Mouse (Mus musculus) retina, embryonic 14.5 days (tissue): Measurements from ENCODE around the gene Cyb561d2.
"Not testable (repeated sequence)": the region's sequence is repeated elsewhere in the genome, so short reads cannot be mapped to it uniquely, and the experiment has no call there.

Experiments
- DNase-seq: peaks from one replicate; pipeline ENCODE4 v3.0.0-alpha.2; 2015; ENCODE audit warnings: low spot score

Cyb561d2 gene

DNA sequence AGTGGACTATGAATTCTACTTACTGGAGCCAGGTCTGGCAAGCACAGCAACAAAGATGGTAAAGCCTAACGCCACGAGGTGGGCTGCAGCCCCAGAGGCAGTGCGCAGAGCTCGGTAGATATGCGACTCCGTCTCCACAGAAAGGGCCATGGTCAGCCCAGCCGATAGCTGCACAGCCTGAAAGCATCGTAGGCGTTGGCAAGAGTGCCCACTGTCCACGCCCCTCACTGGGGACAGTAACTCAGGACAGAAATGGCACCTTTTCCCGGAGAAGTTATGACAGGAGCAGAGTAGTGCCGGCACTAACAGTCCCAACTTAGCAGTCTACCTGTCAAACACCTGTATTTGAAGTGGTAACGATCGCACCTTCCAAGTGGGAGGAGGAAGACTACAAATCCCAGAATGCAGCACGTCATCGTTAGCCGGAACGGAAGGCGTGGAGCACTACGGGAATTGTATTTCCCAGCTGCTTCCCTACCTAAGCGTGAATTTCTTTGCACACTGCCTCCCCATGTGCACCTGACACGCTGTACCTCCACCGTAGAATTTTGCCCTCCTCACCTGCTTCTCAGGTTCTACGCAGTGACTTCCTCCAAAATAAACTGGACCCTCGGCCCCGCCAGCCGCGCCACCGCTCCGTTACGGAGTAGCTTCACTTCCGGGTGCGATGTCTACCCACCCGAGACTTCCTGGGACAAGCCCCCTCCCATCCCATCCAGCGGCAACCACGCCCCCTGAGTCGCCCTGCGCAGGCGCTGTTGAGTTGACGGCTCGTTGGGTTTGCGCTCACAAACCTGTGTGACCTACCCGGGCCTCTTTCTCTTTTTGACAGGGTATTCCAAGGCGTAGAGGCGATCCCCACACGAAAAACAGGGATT is at the start of gene Cyb561d2, which contains the start of gene Nprl2:
Gene Cyb561d2, minus strand, starts transcription at position 720 of the 878 bp plus-strand sequence.
Gene Nprl2, plus strand, starts transcription at position 753 of the 878 bp plus-strand sequence.
- DNase-seq: peak; percentile 95

DNA sequence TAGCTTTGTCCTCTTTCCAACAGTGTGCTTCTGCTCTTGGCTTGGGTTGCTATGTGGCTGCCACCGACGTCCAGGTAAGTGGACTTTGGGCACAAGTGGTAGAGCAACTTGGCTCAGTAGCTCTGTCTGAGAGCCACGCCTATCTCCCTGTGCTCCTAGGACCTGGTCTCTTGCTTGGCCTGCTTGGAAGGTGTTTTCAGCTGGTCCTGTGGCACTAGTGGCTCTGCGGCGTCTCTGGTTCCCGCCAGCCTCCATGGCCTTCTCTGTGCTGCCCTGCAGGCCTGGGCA is 48.7 kb upstream of the Cyb561d2 start:
- no peak for DNase-seq

DNA sequence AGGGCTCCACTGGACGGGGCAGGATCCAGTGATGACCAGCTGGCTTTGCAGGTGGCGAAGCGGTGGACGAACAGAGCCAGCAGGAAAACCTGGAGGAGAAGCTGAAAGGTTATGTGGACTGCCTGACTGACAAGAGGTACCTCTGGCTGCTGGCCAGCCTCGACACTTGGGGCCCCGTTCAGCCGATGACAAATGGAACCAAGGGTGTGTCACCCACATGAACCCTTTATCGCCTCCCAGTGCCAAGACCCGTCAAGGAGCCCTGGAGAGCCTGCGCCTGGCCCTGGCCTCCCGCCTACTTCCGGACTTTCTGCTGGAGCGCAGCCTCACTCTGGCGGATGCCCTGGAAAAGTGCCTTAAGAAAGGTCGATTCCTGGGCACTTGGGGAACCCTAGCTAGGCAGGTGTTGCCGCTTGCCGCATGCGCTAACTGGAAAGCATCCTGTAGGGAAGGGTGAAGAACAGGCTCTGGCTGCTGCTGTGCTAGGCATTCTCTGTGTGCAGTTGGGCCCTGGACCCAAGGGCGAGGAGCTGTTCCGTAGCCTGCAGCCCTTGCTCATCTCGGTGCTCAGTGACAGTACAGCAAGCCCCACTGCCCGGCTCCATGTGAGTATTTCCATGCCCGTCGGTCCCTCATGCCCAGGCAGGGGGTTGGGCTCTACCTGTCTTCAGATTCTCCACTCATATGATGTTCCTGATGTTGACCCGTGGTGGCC is 48.2 kb upstream of the Cyb561d2 start:
- no peak for DNase-seq

DNA sequence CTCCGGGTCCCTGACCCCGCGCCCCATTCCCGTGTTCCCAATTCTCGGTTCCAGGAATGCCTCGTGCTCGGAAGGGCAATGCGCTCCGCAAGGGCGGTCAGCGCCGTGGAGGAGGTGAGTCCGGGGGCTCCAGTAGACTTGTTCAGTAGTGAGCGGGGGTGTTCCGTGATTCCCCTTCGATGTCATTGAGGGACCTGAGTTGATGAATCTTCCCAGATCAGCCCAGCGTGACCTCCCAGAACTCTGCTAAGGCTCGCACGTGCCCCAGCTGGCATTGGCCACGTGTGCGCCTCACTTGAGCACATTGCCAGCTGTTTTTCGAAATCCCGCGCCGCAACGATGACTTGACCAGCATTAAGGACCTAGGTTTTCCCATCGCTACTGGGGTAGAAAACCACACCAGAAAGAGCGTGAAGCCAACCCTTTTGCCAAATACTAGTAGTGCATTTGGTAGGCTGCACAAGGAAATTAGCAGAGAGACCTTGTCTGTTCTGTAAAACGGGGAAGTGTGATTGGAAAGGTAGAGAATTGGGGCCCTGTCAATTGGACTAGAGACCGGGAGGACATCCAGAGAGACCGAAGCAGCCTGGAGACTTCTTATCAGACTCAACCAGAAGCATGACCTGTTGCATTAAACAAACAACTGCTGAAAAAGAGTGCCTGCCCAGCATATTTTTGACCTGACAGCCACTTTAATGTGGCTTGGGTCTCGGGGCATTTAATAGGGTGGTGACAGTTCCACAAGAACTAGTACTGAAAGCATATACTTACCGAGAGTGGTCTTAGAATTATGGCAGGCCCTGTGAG is 46.0 kb upstream of the Cyb561d2 start:
- DNase-seq: peak; percentile 62

DNA sequence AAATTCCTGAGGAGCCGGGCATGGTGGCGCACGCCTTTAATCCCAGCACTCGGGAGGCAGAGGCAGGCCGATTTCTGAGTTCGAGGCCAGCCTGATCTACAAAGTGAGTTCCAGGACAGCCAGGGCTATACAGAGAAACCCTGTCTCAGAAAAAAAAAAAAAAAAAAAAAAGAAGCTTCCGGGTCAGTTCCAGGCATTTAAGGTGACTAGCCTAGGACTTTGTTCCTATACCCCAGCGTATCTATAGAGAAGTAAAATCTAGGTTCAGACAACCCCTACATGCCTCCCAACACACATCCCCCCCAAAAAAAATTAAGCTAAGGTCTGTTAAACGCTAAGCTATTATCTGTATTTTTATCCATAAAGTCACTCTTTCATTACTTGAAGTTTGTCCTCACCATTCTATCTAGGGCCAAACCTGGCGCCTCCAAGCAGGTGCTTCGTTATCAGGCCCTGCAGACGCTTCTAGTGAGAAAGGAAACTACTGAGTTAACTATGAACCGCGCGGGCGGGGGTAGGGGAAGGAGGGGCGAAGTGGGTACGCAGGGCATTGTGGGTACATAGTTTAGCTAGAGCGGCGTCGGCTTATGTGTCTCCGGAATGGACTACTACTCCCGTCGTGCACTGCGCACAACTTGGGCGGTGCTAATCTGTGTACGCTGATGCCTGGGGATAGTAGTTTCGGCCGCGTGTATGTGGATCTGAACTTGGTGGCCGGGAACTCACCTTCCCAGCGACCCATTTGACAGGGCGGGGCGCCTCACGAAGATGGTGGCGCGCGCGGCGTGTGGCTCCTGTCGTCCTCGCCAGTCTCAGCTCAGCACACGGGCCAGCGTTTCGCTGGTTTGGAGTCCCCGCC is 45.2 kb upstream of the Cyb561d2 start, which contains the start of gene Ifrd2:
Gene Ifrd2, plus strand, starts transcription at position 669 of the 859 bp plus-strand sequence.
- DNase-seq: peak; percentile 98

DNA sequence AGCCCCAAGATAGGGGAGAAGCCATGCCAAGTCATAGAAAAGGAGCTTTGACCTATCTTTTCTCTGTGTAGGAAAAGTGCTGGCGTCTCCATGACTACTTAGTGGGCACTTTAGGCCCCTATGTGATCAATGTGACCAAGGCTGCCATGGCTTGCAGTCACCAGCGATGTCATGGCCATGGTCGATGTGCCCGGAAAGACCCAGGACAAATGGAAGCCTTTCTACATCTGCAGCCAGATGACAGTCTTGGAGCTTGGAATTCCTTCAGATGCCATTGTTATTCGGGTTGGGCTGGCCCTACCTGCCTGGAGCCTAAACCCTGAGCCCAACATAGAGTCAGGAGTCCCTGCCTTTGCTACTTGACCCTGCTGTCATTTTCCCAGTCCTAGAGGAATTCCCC is 44.5 kb upstream of the Cyb561d2 start:
- DNase-seq: no peak

DNA sequence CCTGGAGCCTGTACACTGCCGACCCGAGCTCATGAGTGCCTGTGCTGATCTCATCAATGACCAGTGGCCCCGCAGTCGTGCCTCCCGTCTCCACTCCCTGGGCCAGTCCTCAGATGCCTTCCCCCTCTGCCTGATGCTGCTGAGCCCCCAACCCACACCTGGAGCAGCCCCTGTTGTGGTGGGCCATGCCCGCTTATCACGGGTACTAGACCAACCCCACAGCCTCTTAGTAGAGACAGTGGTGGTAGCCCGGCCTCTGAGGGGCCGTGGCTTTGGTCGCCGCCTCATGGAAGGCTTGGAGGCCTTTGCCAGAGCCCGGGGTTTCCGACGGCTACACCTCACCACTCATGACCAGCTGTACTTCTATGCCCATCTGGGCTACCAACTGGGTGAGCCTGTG is 41.2 kb upstream of the Cyb561d2 start:
- no peak for DNase-seq

DNA sequence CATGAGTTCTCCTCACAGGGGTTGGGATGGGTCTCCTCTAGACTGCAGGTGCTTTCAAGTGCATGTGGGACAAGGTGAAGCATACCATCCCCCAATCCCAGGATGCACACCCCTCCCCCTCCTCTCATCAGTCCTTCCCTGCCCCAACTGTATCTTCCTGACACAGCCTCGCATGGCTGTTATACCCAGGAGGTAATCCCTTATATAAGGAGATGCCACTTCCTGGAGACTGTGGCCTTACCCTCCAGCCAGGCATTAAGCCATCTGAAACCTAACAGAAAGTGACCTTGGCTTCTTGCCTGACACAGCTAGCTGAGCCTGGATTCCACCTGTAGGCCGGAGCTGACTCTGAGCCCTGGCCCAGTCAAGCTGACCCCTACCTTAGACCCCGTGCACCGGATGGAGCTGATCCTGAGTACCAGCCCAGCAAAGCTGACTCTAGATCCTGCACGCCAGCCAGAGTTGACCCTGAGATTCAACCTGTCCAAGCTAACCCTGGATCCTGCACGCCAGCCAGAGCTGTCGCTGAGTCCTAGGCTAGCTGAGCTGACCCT is 40.6 kb upstream of the Cyb561d2 start:
- no peak for DNase-seq

DNA sequence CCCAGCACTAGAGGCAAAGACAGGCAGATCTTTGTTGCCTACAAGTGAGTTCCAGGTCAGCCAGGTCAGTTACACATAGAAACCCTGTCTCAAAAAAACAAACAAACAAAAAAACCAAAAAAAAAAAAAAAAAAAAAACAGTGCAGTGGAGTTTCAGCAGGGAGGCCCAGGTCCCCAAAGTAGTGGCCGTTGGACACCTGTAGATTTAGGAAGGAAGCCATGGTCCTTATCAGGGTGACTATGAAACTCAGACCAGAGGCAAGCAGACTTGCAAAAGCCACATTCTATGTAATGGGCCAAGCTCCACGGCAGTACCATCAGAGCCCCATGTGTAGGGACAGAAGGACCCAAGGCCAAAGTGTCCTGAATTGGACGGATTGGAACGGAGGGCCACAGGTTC is 39.6 kb upstream of the Cyb561d2 start:
- DNase-seq: no peak

DNA sequence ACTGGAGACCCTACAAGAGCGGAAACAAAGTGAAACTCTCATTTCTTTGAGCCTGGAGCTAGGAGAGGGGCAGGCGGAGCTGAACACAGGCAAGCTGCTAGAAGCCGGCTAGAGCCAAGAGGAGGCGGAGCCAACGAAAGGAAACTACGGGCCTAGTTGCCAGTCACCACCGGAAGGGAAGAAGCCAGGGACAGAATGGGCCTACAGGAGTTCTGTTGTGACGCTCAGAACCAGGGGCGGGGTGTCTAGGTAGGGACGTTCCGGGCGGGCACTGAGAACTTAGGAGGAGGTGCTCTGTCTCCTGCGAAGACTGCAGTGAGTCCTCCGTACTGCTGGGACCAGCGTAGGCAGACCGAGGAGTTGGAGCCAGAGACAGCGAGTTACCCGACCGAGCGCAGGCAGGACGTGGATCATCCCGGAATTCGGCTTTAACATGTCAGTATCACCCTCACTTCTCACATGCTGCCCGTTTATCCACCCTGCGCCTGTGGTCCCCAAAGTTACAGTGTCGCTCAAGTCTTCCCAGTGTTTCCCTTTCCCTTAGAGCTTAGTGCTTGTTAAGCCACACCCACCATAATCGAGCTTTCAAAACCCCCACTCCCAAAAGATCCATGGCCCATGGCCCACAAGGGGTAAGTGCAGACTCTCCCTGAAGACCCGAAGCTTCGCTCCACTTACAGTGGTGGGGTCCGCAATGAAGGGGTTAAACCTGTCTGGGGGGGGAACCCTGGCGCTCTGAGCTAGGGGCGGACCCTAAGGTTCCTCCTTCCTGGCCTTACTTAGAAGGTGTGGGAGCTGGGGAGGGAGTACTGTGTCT is 38.7 kb upstream of the Cyb561d2 start, which contains the start of gene Hyal3:
Gene Hyal3, plus strand, starts transcription at position 318 of the 817 bp plus-strand sequence.
- peak; percentile 76 for DNase-seq

DNA sequence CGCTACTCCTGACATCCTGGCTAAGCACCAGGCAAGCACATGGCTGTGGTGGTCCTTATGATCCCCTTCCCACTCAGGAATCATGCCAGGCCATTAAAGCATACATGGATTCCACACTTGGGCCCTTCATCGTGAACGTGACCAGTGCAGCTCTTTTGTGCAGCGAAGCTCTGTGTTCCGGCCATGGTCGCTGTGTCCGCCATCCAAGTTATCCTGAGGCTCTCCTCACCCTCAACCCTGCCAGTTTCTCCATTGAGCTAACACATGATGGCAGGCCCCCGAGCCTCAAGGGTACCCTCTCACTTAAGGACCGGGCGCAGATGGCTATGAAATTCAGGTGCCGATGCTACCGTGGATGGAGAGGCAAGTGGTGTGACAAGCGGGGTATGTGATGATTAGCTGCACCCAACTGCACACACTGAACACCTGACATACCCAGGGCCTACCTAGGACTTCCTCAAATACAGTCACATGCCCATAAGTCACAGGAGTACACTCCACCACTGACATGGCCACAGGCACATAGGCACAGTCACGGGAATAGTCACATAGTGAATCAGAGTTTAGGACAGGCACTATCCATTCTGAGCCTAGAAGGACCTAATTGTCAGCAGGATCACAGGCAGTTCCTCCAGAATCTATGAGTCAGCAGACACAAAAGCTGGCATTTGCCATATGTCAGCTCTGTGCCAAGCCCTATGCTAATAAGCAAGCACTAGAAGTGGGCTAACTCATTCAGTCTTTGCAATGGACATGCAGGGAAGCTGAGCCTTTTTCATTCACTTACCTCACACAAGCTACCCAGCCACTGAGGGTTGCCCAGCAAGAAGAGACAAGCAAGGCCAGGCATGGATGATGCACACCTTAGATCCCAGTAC is 37.3 kb upstream of the Cyb561d2 start:
- no peak for DNase-seq

DNA sequence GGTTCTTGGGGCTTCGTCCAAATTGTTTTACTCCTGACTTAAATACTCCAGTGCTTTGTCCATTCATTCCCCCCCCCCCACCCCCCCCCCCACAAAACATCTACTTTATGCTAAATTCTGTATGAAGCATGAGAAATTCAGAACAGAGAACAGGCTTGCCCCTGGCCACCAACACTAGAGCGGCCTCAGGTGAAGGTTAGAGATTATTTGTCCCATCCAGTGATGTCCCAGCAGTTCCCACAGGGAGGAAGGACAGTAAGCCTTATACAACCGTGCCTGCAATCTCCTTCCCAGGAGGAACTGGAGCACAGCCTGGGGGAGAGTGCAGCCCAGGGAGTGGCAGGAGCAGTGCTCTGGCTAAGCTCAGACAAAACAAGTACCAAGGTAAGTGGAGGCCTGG is 36.6 kb upstream of the Cyb561d2 start, which contains the start of gene Naa80:
Gene Naa80, plus strand, starts transcription at position 301 of the 400 bp plus-strand sequence.
- DNase-seq: no peak

DNA sequence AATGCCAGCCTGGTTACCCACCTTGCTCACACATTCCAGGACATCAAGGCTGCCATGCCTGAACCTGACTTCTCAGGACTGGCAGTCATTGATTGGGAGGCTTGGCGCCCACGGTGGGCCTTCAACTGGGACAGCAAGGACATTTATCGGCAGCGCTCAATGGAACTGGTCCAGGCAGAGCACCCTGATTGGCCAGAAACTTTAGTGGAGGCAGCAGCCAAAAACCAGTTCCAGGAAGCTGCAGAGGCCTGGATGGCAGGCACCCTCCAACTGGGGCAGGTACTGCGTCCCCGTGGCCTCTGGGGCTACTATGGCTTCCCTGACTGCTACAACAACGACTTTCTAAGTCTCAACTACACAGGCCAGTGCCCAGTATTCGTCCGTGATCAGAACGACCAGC is 35.9 kb upstream of the Cyb561d2 start:
- no peak for DNase-seq

DNA sequence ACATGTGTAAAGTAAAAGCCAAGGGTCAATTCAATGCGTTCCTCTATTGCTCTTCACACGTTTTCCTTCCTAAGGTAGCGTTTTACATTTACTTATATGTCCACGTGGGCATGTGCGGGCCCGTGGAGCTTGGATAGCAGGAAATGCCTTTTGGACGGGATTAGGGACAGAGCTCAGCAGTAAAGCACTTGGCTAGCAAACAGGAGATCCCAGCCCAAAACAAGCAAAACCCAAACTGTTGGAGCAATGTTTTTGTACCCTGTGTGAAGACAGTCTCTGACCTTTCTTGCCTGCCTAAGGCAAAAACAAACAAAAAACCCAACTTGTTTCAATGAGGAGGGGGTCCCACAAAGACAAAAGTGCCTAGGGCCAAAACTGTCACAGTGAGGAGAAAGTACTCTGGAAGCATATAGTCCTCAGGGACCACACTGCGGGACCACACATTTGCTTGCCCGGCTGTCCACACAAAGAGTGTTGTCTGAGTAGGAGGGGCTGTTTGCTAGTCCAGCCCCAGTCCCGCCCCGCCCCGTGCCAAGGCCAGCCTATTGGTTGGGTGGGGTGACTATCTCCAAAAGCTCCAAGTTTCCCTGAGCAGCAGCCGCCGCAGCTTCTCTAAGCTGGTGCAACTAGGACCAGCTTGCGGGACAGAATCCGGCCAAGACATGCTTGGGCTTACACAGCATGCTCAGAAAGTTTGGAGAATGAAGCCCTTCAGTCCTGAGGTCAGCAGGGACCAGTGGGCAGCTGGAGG is 34.5 kb upstream of the Cyb561d2 start, which contains the start of gene Hyal1:
Gene Hyal1, plus strand, starts transcription at position 571 of the 751 bp plus-strand sequence.
- DNase-seq: peak; percentile 82

DNA sequence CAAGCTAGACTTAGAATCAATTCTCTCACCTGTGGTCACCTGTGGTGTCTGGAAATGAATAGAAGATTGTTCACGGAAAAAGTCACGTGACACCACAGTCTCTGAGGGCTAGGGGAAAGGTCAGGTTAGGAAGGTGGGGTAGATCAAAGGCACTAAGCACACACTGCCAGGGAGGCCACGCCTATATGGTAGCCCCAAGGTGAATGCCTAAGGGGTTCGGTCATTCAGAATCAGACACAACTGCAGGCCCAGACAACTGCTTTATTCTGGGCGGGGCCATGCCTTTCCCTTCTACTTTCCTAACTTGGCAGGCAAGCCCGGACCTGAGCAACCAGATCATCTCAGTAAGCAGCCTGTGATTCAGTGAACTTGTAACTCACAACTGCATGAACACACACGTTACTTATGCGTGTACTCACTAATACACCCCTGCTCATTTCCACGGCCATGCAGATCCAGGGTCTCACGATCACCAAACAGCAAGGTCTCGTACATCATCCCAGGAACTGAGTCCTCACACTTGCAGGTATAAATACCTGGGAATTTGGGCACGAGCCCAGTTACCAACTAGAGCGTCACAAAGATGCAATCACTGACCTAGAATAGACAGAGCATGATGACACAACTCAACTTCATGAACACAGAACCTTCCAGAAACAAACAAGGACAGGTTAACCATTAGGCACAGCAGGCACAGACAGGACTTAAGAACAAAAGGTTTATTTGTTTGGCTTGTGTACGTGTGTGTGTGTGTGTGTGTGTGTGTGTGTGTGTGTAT is 33.8 kb upstream of the Cyb561d2 start:
- no peak for DNase-seq

DNA sequence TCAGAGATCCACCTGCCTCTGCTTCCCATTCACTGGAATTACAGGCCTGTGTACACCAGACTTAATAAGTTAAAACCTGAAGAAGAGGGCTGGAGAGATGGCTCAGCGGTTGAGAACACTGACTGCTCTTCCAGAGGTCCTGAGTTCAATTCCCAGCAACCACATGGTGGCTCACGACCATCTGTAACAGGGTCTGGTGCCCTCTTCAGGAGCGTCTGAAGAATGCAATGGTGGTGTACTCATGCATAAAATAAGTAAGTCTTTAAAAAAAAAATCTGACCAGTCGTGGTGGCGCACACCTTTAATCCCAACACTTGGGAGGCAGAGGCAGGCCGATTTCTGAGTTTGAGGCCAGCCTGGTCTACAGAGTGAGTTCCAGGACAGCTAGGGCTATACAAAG is 31.8 kb upstream of the Cyb561d2 start:
- DNase-seq: not testable (repeated sequence)

DNA sequence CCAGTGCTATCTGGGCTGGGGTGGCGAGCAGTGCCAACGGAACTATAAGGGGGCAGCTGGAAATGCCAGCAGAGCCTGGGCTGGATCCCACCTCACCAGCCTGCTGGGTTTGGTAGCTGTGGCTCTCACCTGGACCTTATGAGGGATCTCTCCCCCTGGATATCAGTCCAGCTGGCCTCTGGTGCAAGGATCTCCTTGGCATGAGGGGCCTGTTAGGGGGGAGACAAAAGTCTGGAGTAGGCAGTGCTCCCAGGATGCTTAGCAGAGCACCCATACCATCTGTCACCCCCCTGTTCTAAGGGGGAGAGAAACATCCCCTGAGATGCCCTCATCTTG is 30.3 kb upstream of the Cyb561d2 start:
- DNase-seq: no peak
